Mouse (Mus musculus): ENCODE results near the gene Zfp512b. TPM values are rescaled to one million over a fixed set of nuclear protein-coding genes. Genes with fewer than 3 reads are reported as not detected.

Zfp512b gene
- polyA plus RNA-seq (2014; fragmentation: Nextera tagmentation; extraction: Ambion mirVana) = 28.5 and 50.6 TPM in 2 replicates

DNA sequence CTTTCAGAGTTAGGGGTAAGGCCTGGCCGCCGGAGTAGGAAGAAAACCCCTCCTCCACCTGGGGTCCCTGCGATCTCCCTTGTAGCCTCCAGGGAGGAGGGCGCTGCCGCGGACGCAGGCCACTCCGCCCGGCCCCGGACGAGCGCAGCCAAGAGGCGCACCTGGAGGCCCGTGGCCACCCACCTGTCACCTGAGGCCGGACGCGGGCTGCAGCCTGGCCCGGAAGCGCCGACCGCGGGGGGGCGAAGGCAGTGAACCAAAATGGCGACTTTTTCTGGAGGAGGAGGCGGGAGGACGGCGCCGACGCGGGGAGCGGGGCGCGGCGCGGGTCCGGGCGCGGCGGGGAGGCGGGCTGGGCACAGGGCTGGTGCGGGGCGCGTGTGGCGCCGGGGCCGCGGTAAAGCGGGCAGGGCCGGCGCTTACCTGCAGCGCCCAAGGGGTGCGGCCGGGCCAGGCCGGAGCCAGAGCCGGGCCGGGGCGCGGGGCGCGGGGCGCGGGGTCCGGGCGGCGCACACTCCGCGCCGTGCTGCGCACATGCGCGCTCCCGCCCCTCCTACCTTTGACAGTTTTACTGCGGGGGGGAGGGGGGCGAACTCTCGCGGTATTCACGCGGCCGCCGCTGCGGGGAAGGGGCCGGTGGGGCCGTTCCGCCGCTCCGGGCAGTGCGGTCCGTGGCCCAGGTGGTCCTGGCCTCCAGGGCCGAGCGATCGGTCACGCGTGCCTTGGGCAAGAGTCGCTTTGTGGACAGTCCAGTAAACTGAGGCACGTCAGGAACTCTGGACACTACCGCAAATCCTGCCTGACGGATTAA, at the start of gene Zfp512b:
Gene Zfp512b, minus strand, starts transcription at position 573 of the 811 bp plus-strand sequence.
- Histone ChIP-seq H3K27ac (ENCODE audit: low read depth, low read length) (peak within 1 kb of the TSS; percentile 89), H3K36me3 (ENCODE audit: control insufficient read depth, insufficient read depth, low read length) (peaks cover 34% of the 10 kb centered on the region), H3K9me3 (ENCODE audit: control insufficient read depth, low read length) (no peaks in the 10 kb centered on the region), H3K4me1 (ENCODE audit: control insufficient read depth, insufficient read depth, low read length) (peaks cover 12% of the 10 kb centered on the region; the same call in 1 of the 2 replicates), H3K4me3 (ENCODE audit: low read length) (peak within 1 kb of the TSS; percentile 88), H3K4me2 (replicated peaks; ENCODE audit: low read depth, low read length) (peak within 1 kb of the TSS; percentile 84), H3K9ac (ENCODE audit: low read depth, low read length) (peak within 1 kb of the TSS; percentile 94), H3K27me3 (ENCODE audit: control insufficient read depth, insufficient read depth, low read length) (no peaks in the 10 kb centered on the region)
- WGBS = 1% methylated on average over 86 of the region's 97 CpGs
- ATAC-seq (ENCODE audit: low FRiP score, low TSS enrichment) = peak; percentile 79

DNA sequence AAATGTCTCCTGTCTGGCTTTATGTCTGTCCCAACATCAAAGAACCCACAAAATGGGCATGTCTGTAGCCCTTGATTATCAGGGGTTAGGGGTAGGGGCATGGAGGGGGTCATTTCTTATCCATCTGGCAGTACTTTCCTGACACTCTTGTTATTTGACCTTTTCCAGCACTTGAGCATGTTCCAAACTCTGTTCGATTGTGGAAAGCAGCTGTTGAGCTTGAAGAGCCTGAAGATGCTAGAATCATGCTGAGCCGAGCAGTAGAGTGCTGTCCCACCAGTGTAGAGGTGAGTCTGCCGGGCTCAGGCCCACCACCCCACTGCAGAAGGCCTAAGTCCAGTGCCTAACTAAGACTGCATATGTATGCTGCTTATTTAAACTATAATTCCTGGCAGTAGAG, 43.3 kb upstream of the Zfp512b start:
- Histone ChIP-seq H3K4me2 (replicated peaks; ENCODE audit: low read depth, low read length) (no peak overlapping the region), H3K4me1 (ENCODE audit: control insufficient read depth, insufficient read depth, low read length) (no peaks in the 10 kb centered on the region), H3K36me3 (ENCODE audit: control insufficient read depth, insufficient read depth, low read length) (peaks cover 75% of the 10 kb centered on the region), H3K9me3 (ENCODE audit: control insufficient read depth, low read length) (no peaks in the 10 kb centered on the region), H3K27ac (ENCODE audit: low read depth, low read length) (no peak overlapping the region), H3K4me3 (ENCODE audit: low read length) (no peak overlapping the region), H3K27me3 (ENCODE audit: control insufficient read depth, insufficient read depth, low read length) (no peaks in the 10 kb centered on the region), H3K9ac (ENCODE audit: low read depth, low read length) (no peak overlapping the region)
- ATAC-seq (ENCODE audit: low FRiP score, low TSS enrichment) = no peak
- 92% methylated on average over 3 of the region's 3 CpGs for WGBS

- H3K4me2 ChIP-seq (replicated peaks; ENCODE audit: low read depth, low read length) = no peak overlapping the region
- H3K9me3 ChIP-seq (ENCODE audit: control insufficient read depth, low read length) = no peaks in the 10 kb centered on the region
- H3K27ac ChIP-seq (ENCODE audit: low read depth, low read length) = no peak overlapping the region
- H3K9ac ChIP-seq (ENCODE audit: low read depth, low read length) = no peak overlapping the region
- ATAC-seq (ENCODE audit: low FRiP score, low TSS enrichment) = no peak
- H3K27me3 ChIP-seq (ENCODE audit: control insufficient read depth, insufficient read depth, low read length) = no peaks in the 10 kb centered on the region
- H3K36me3 ChIP-seq (ENCODE audit: control insufficient read depth, insufficient read depth, low read length) = peaks cover 61% of the 10 kb centered on the region
- 97% methylated on average over 6 of the region's 6 CpGs for WGBS
- no peak overlapping the region for H3K4me3 ChIP-seq (ENCODE audit: low read length)
- H3K4me1 ChIP-seq (ENCODE audit: control insufficient read depth, insufficient read depth, low read length) = no peaks in the 10 kb centered on the region
Observed at GRCm38 (mm10) chr2:181632624-181633023, 40.0 kb upstream of the Zfp512b start.

DNA sequence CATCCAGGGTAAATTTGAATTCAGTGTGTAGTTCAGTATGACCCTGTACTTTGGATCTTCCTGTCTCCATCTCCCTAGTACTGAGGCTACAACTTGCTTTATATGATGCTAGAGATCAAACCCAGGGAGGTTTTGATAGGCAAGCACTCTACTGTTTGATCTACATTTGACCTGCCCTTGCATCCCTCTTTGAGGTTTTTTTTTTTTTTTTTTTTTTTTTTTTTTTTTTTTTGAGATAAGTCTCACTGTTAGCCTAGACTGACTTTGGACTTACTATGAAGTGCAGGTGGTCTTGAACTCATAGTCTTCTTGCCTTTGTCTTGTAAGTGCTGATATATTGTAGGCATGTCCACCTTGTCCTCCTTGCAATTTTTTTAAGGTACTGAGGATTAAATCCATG, 35.9 kb upstream of the Zfp512b start:
- no peak for ATAC-seq (ENCODE audit: low FRiP score, low TSS enrichment)

GRCm38 (mm10) chr2:181623401-181623800, 30.8 kb upstream of the Zfp512b start:
- Histone ChIP-seq H3K9ac (ENCODE audit: low read depth, low read length) (no peak overlapping the region), H3K27me3 (ENCODE audit: control insufficient read depth, insufficient read depth, low read length) (no peaks in the 10 kb centered on the region), H3K4me2 (replicated peaks; ENCODE audit: low read depth, low read length) (no peak overlapping the region), H3K9me3 (ENCODE audit: control insufficient read depth, low read length) (no peaks in the 10 kb centered on the region), H3K4me1 (ENCODE audit: control insufficient read depth, insufficient read depth, low read length) (no peaks in the 10 kb centered on the region), H3K36me3 (ENCODE audit: control insufficient read depth, insufficient read depth, low read length) (peaks cover 57% of the 10 kb centered on the region), H3K4me3 (ENCODE audit: low read length) (no peak overlapping the region), H3K27ac (ENCODE audit: low read depth, low read length) (no peak overlapping the region)
- no peak for ATAC-seq (ENCODE audit: low FRiP score, low TSS enrichment)

More for the DNA sequence above, 35.9 kb upstream of the Zfp512b start:
- Histone ChIP-seq H3K36me3 (ENCODE audit: control insufficient read depth, insufficient read depth, low read length) (peaks cover 44% of the 10 kb centered on the region), H3K4me1 (ENCODE audit: control insufficient read depth, insufficient read depth, low read length) (no peaks in the 10 kb centered on the region), H3K9me3 (ENCODE audit: control insufficient read depth, low read length) (no peaks in the 10 kb centered on the region), H3K4me3 (ENCODE audit: low read length) (no peak overlapping the region), H3K27ac (ENCODE audit: low read depth, low read length) (no peak overlapping the region), H3K9ac (ENCODE audit: low read depth, low read length) (no peak overlapping the region), H3K27me3 (ENCODE audit: control insufficient read depth, insufficient read depth, low read length) (no peaks in the 10 kb centered on the region), H3K4me2 (replicated peaks; ENCODE audit: low read depth, low read length) (no peak overlapping the region)

DNA sequence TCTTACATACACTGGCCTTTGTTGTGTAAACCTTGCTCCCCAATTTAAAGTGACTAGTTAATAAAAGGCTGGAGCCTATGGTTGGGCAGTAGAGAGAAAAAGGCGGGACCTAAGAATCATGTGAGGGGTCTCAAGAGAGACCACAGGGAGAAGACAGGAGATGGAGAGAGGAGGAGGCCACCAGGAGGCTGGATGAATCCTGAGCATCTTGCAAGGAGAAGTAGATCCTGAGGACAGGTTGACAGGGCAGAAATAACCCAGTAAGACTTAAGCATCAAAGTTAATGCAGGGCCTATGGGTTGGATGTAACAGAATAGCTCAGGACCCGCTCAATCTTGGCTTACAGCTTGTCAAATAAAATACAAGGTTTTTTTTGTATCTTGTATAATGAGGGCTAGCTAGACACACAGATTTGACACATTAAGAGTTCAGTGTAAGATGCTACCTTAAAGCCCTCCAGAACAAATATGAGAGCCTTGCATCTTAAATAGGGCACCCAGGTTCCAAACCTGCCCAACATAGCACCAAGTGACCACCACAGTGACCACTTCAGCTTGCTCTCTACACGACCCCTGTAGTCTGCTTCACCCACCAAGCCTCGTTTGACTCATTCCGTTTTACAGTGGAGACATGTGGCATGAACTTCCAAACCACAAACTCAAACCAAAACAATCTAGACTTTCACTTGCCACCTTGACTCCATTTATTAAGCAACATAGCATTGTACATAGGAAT, 26.3 kb upstream of the Zfp512b start:
- Histone ChIP-seq H3K36me3 (ENCODE audit: control insufficient read depth, insufficient read depth, low read length) (peaks cover 57% of the 10 kb centered on the region), H3K4me2 (replicated peaks; ENCODE audit: low read depth, low read length) (no peak overlapping the region), H3K4me1 (ENCODE audit: control insufficient read depth, insufficient read depth, low read length) (no peaks in the 10 kb centered on the region), H3K9me3 (ENCODE audit: control insufficient read depth, low read length) (no peaks in the 10 kb centered on the region), H3K4me3 (ENCODE audit: low read length) (no peak overlapping the region), H3K27ac (ENCODE audit: low read depth, low read length) (no peak overlapping the region), H3K27me3 (ENCODE audit: control insufficient read depth, insufficient read depth, low read length) (no peaks in the 10 kb centered on the region), H3K9ac (ENCODE audit: low read depth, low read length) (no peak overlapping the region)
- 88% methylated on average over 5 of the region's 5 CpGs for WGBS
- ATAC-seq (ENCODE audit: low FRiP score, low TSS enrichment) = no peak

- no peak overlapping the region for H3K9ac ChIP-seq (ENCODE audit: low read depth, low read length)
- H3K27ac ChIP-seq (ENCODE audit: low read depth, low read length) = no peak overlapping the region
- H3K27me3 ChIP-seq (ENCODE audit: control insufficient read depth, insufficient read depth, low read length) = 0 out of 2 replicates have a peak, but pooled peaks cover 5% of the 10 kb centered on the region
- peaks cover 11% of the 10 kb centered on the region for H3K4me1 ChIP-seq (ENCODE audit: control insufficient read depth, insufficient read depth, low read length)
- H3K4me3 ChIP-seq (ENCODE audit: low read length) = peak overlapping the region; percentile 68; the same call in 1 of the 2 replicates
- no peaks in the 10 kb centered on the region for H3K36me3 ChIP-seq (ENCODE audit: control insufficient read depth, insufficient read depth, low read length)
- ATAC-seq (ENCODE audit: low FRiP score, low TSS enrichment) = no peak
- WGBS = 80% methylated on average over 4 of the region's 4 CpGs
- no peaks in the 10 kb centered on the region for H3K9me3 ChIP-seq (ENCODE audit: control insufficient read depth, low read length)
- H3K4me2 ChIP-seq (replicated peaks; ENCODE audit: low read depth, low read length) = peak overlapping the region; percentile 78
Observed at GRCm38 (mm10) chr2:181602367-181602766, 9.8 kb upstream of the Zfp512b start.

GRCm38 (mm10) chr2:181601751-181602145, 9.1 kb upstream of the Zfp512b start:
- peak overlapping the region; percentile 71 for H3K9ac ChIP-seq (ENCODE audit: low read depth, low read length)
- peak overlapping the region; percentile 68 for H3K4me3 ChIP-seq (ENCODE audit: low read length)
- H3K27ac ChIP-seq (ENCODE audit: low read depth, low read length) = 0 out of 2 replicates have a peak overlapping the region, but pooled peaks have one; percentile 3
- 0 out of 2 replicates have a peak, but pooled peaks cover 5% of the 10 kb centered on the region for H3K27me3 ChIP-seq (ENCODE audit: control insufficient read depth, insufficient read depth, low read length)
- ATAC-seq (ENCODE audit: low FRiP score, low TSS enrichment) = no peak
- H3K36me3 ChIP-seq (ENCODE audit: control insufficient read depth, insufficient read depth, low read length) = no peaks in the 10 kb centered on the region
- H3K9me3 ChIP-seq (ENCODE audit: control insufficient read depth, low read length) = no peaks in the 10 kb centered on the region
- peak overlapping the region; percentile 78 for H3K4me2 ChIP-seq (replicated peaks; ENCODE audit: low read depth, low read length)
- 28% methylated on average over 10 of the region's 10 CpGs for WGBS
- peaks cover 11% of the 10 kb centered on the region for H3K4me1 ChIP-seq (ENCODE audit: control insufficient read depth, insufficient read depth, low read length)
